Mouse (Mus musculus) spleen, adult 2 months (tissue): ENCODE results near the gene Slc44a1. TPM values are rescaled to one million over a fixed set of nuclear protein-coding genes. Genes with fewer than 3 reads are reported as not detected.

Source experiments
- DNase-seq, 2 experiments: peaks; one replicate each; pipeline versions ENCODE4 v3.0.0 to v3.0.0-alpha.2; 2012 to 2021; ENCODE audit warnings: low spot score in 2 of 2, low read depth in 1 of 2
- H3K27ac ChIP-seq: fragments of 200-500 bp; 2 replicates; pipeline ENCODE4 v1.5.1; 2012; ENCODE audit warnings: low read length, inconsistent platforms; ENCODE audit not compliant: insufficient read depth
- H3K27me3 ChIP-seq: fragments of 200-500 bp; 2 replicates; pipeline ENCODE4 v1.6.1; 2012; ENCODE audit warnings: mild to moderate bottlenecking, moderate library complexity, low read length, inconsistent platforms; ENCODE audit not compliant: control insufficient read depth, insufficient read depth
- H3K36me3 ChIP-seq: fragments of 200-500 bp; 2 replicates; pipeline ENCODE4 v1.6.1; 2012; ENCODE audit warnings: mild to moderate bottlenecking, low read length, inconsistent platforms; ENCODE audit not compliant: control insufficient read depth, insufficient read depth
- H3K4me1 ChIP-seq: fragments of 200-500 bp; 2 replicates; pipeline ENCODE4 v1.6.1; 2011; ENCODE audit warnings: inconsistent platforms; ENCODE audit not compliant: control insufficient read depth, insufficient read depth, insufficient read length
- H3K4me3 ChIP-seq: fragments of 200-500 bp; 2 replicates; pipeline ENCODE4 v1.5.1; 2011; ENCODE audit warnings: mild to moderate bottlenecking, inconsistent platforms; ENCODE audit not compliant: insufficient read depth, insufficient read length; ENCODE audit errors: extremely low read depth
- CTCF ChIP-seq: fragments of 200-500 bp; IDR thresholded peaks from 2 replicates; pipeline ENCODE4 v1.5.1; 2011; ENCODE audit warnings: mild to moderate bottlenecking, inconsistent platforms; ENCODE audit not compliant: insufficient read depth, insufficient read length, insufficient replicate concordance; ENCODE audit errors: extremely low read depth
- POLR2A ChIP-seq: fragments of 200-500 bp; IDR thresholded peaks from 2 replicates; pipeline ENCODE4 v1.6.1; 2011; ENCODE audit warnings: low read depth, low read length, inconsistent platforms
- WGBS: fragments of 180-500 bp; shearing (Covaris S2); methylation state at CpG from one replicate; pipeline ENCODE4 v1.1.7; 2018; 5-methylcytosine and 5-hydroxymethylcytosine counted together
- polyA plus RNA-seq: library from polyadenylated mRNA; depleted of rRNA; stranded (reverse); fragments of >200 nt; gene quantifications from 2 replicates; pipeline ENCODE4 v1.2.3, GENCODE M21; 2012

Slc44a1 gene
- polyA plus RNA-seq, 1 experiment, result 10.3 TPM

DNA sequence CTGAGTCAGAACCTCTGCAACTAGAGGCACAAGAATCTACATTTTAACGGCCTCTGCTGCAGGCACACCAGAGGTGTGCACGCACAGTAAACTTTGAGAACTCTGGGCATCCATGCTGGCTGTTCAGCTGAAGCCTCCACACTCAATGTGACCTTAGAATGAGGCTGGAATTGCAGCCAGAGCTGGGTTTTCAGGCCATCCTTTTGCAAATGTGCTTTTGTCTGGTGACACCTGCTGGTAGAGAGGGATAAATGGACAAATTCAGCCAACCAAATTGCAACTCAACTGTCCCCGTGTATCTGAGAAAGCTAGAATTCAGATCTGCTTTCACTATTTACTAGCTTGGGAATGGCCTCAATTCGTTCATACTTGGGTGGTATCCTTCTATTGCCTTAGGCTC lies 154.0 kb downstream of the Slc44a1 start:
- no peak for DNase-seq
- Histone ChIP-seq H3K27ac (no peak overlapping the region), H3K4me3 (no peak overlapping the region), H3K27me3 (no peaks in the 10 kb centered on the region), H3K4me1 (no peaks in the 10 kb centered on the region), H3K36me3 (no peaks in the 10 kb centered on the region)
- WGBS, result 26% methylated on average over 4 of the region's 4 CpGs
- TF ChIP-seq CTCF (peak; percentile 31; the same call in 1 of the 2 replicates), POLR2A (no peak)

DNA sequence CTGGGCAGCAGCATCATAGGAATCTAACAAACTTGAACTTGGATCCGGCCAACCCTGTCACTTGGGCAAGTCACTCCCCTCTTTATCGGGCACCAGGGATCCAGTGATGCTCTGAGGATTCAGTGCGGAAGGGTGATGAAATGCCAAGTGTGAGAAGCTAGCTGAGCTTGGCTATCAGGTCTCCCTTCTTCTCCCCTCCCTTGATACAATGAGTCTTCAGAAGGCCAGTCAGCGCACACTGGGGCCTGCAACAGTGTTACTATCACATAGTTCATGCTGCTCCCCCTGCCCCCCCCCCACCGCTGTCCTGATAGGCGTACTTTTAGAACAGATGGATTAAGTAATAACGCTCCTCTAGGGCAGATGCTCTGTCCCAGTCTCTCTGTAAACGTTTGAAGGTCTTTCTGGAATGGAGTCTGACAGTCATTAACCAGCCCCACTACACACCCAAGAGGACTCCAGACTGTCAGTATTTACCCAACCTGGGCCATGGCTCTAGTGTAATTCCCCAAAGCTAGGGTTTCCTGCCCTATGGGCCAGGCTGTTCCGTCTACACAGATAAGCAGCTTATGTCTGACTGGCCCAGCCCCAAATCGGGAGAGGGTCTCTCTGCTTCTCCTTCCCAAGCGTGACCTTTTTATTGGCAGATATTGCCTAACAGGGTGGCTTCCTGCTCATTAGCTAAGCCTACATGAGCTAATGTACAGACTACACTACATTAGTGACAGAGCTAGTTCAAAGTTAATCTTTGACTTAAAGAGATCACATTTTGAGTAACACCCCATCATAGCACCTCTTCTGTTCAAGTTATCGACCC lies 155.2 kb downstream of the Slc44a1 start:
- Histone ChIP-seq H3K36me3 (no peaks in the 10 kb centered on the region), H3K4me1 (no peaks in the 10 kb centered on the region), H3K27ac (no peak overlapping the region), H3K27me3 (no peaks in the 10 kb centered on the region), H3K4me3 (no peak overlapping the region)
- DNase-seq, result no peak
- TF ChIP-seq CTCF (no peak), POLR2A (no peak)
- 85% methylated on average over 12 of the region's 12 CpGs for WGBS

DNA sequence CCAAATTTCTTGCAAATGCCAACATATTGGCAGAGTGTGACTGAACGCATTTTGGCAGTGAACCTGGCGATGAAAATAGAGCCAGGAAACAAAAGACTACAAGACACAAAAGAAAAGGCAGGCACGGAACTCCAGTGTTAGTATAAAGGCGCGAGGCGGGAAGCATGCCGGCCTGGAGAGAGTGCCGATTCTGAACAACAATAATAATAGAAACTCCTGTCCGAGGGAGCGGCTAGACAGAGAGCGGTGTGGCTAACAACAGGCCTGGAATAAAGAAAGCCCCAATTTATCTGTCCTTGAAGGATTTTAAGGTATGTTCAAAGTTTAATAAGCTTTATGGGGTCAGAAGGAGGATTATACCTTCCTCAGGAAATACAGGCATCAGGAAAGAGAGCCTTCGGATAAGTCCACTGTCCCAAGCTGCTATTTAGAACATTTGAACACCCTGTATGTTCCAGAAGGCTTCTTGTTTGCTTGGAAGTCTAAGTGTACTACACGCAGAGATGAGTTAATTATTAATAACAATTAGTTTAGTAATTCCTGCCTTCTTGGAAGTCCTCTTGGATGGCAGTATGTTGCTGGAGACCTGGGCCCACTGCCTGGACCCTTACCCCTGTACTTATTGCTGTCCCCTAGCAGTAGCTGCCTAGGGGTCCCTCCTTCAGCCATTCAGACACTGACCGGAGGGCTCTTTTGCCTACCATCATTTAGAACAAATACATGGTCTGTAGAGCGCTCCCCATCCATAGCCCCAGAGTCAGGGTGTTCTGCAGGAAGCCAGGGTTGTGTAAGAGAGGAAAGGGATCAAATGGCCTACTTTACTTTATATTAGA lies 156.1 kb downstream of the Slc44a1 start:
- H3K4me3 ChIP-seq, result no peak overlapping the region
- TF ChIP-seq POLR2A (no peak), CTCF (no peak)
- DNase-seq, result no peak
- H3K27me3 ChIP-seq, result no peaks in the 10 kb centered on the region
- H3K27ac ChIP-seq, result no peak overlapping the region
- no peaks in the 10 kb centered on the region for H3K36me3 ChIP-seq
- 92% methylated on average over 15 of the region's 15 CpGs for WGBS
- H3K4me1 ChIP-seq, result no peaks in the 10 kb centered on the region

DNA sequence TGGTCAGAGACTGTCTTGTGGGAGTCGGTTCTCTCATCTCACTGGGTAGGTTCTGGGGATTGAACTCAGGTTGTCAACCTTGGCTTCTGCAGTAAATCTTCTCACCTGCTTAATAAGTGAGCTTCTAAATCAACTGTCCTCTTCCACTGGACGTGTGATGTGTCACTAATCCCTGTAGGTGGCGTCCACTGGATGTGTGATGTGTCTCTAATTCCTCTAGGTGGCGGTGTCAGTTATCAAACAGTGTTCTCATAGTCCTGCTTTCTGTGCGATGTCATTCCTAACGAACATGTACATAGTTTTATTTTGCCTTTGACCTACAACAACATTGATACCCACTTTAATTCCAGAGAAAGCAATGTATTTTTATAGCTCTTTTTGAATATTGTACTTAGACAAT lies 160.2 kb downstream of the Slc44a1 start:
- 80% methylated on average over 6 of the region's 6 CpGs for WGBS
- Histone ChIP-seq H3K27ac (no peak overlapping the region), H3K27me3 (no peaks in the 10 kb centered on the region), H3K4me1 (no peaks in the 10 kb centered on the region), H3K4me3 (no peak overlapping the region), H3K36me3 (no peaks in the 10 kb centered on the region)
- no peak for DNase-seq
- TF ChIP-seq CTCF (peak; percentile 18; the same call in 1 of the 2 replicates), POLR2A (no peak)

DNA sequence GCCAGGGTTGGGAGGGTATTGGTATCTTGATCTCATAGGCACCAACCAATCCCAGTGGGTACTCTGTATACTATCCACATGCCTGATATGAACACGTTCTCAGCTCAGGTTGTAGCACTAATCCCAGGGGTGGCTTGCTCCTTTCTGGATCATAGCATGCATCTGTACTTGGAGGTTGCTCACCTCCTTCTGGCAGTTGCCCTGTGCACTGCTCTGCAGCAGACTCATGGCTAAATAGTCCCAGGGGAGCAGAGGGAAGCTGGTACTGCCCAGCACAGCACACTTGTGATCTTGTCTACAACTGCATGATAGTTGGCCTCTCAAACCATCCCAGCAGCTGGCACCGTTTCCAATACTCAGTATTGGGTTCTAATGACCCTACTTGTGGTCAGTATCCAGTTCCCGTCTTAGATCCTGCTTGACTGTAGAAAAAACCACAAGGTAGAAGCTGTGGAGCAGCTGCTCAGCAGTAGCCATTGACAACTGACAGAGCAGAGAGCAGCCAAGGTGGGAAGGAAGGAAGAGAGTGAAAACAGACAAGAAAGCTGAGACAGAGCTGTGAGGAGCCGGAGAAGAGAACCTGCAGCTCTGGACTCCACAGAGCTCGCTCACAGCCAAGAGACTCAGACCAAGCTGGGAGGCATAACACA lies 174.5 kb downstream of the Slc44a1 start:
- no peak for TF ChIP-seq POLR2A
- TF ChIP-seq CTCF, result no peak
- Histone ChIP-seq H3K36me3 (no peaks in the 10 kb centered on the region), H3K4me3 (no peak overlapping the region), H3K4me1 (no peaks in the 10 kb centered on the region), H3K27ac (no peak overlapping the region), H3K27me3 (no peaks in the 10 kb centered on the region)
- no peak for DNase-seq
- 62% methylated on average over 5 of the region's 5 CpGs for WGBS

DNA sequence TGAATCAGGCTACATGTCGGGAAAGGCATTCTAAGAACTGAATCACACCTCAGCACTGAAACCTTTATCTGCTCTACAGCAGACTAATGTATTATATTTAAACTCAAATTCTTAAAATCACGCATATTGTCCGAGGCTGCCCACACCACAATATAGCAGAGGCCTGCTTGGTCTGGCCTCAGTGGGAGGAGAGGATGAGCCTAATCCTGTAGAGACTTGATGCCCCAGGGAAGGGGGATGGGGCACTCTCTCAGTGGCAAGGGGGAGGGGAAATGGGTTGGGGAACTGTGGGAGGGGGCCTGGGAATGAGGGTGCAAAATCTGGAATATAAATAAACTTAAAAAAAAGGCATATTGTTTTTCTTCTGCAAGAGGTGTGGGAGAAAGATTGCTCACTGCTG lies 177.8 kb downstream of the Slc44a1 start:
- Histone ChIP-seq H3K36me3 (no peaks in the 10 kb centered on the region), H3K4me1 (no peaks in the 10 kb centered on the region), H3K27me3 (no peaks in the 10 kb centered on the region; the same call in 1 of the 2 replicates), H3K27ac (no peak overlapping the region), H3K4me3 (no peak overlapping the region)
- TF ChIP-seq POLR2A, result no peak
- TF ChIP-seq CTCF, result no peak
- 86% methylated on average over 3 of the region's 3 CpGs for WGBS
- no peak for DNase-seq

DNA sequence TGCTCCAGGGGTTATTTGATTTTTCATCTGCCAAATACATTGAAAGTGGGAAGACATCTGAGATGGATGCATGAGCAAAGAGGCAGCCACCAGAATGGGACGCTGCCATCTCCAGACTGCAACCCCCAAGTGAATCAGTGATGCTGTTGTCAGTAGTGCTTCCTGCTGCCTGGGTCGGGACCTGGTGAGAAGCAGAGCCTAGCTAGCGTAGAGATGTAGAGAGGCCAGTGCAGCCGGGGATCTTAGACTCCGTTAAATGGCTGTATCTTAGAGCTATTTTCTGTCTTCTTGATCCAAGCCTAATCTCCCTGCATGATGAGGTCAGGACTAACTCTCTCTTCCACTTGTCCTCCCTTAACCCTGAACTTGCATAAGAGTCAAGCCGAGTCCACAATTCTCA lies 179.9 kb downstream of the Slc44a1 start:
- Histone ChIP-seq H3K27me3 (no peaks in the 10 kb centered on the region; the same call in 1 of the 2 replicates), H3K27ac (no peak overlapping the region), H3K36me3 (no peaks in the 10 kb centered on the region), H3K4me3 (no peak overlapping the region), H3K4me1 (no peaks in the 10 kb centered on the region)
- 86% methylated on average over 6 of the region's 6 CpGs for WGBS
- DNase-seq, result no peak
- TF ChIP-seq CTCF (no peak), POLR2A (no peak)
